Mouse (Mus musculus): ENCODE data around the gene Nipsnap1.

DNA sequence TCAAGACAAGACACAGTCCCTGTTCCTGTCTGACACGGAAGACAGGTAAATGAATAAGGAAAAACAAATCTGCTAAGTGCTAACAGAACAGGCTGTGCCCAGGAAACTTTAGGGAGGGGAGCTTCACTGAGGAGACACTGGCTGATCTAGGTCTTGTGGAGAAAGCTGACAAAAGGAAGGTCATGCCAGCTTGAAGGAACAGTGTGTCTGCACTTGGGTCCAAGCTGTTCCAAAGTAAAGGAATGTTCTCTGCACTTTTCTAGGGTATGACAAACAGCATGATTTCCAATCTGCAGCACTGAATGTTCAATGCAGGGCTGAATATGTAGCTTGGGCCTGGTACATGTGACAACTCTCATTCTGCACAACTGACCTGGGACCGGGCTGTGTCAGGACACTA is 45.8 kb upstream of the Nipsnap1 start:
- TF ChIP-seq MAX (IDR thresholded peaks at IDR 0.05) (no peak), USF1 (IDR thresholded peaks at IDR 0.05; ENCODE audit: low read depth) (no peak), CTCF (IDR thresholded peaks at IDR 0.05; ENCODE audit: control insufficient read depth, insufficient read depth, insufficient read length) (no peak), CEBPB (IDR thresholded peaks at IDR 0.05; ENCODE audit: low read depth) (no peak), MYOD1 (IDR thresholded peaks at IDR 0.05; ENCODE audit: control insufficient read depth, insufficient read length, low read depth) (no peak), MYOG (IDR thresholded peaks at IDR 0.05; ENCODE audit: control insufficient read depth, extremely low read depth, insufficient read length) (no peak), FOSL1 (IDR thresholded peaks at IDR 0.05; ENCODE audit: insufficient read depth, low read length, poor library complexity, severe bottlenecking) (no peak)

Measured in C2C12 (cell line).